Mouse (Mus musculus) bone marrow macrophage, adult 2 months (primary cell): ENCODE results near the gene Rassf4. TPM values are rescaled to one million over a fixed set of nuclear protein-coding genes. Genes with fewer than 3 reads are reported as not detected.

Experiments used
- H3K27ac ChIP-seq: 2 replicates; pipeline ENCODE4 v1.5.1; 2012; ENCODE audit warnings: low read depth, low read length; ENCODE audit not compliant: insufficient read depth
- H3K4me1 ChIP-seq: 2 replicates; pipeline ENCODE4 v1.6.1; 2012; ENCODE audit warnings: low read length; ENCODE audit not compliant: control insufficient read depth, insufficient read depth
- H3K4me3 ChIP-seq: 2 replicates; pipeline ENCODE4 v1.5.1; 2012; ENCODE audit warnings: mild to moderate bottlenecking, low read length, moderate library complexity; ENCODE audit not compliant: insufficient read depth
- CTCF ChIP-seq: IDR thresholded peaks from 2 replicates; pipeline ENCODE4 v1.5.1; 2012; ENCODE audit warnings: low read depth, mild to moderate bottlenecking, low read length, moderate library complexity
- POLR2A ChIP-seq: IDR thresholded peaks from 2 replicates; pipeline ENCODE4 v1.6.1; 2012; ENCODE audit warnings: mild to moderate bottlenecking, low read depth, low read length, borderline replicate concordance
- polyA plus RNA-seq: library from polyadenylated mRNA; stranded (reverse); fragments of >200 nt; gene quantifications from 2 replicates; pipeline ENCODE4 v1.2.4, GENCODE M21; 2012; ENCODE audit not compliant: missing spikeins, insufficient read depth, insufficient read length

The Rassf4 gene
- polyA plus RNA-seq, 1 experiment: 401 TPM

DNA sequence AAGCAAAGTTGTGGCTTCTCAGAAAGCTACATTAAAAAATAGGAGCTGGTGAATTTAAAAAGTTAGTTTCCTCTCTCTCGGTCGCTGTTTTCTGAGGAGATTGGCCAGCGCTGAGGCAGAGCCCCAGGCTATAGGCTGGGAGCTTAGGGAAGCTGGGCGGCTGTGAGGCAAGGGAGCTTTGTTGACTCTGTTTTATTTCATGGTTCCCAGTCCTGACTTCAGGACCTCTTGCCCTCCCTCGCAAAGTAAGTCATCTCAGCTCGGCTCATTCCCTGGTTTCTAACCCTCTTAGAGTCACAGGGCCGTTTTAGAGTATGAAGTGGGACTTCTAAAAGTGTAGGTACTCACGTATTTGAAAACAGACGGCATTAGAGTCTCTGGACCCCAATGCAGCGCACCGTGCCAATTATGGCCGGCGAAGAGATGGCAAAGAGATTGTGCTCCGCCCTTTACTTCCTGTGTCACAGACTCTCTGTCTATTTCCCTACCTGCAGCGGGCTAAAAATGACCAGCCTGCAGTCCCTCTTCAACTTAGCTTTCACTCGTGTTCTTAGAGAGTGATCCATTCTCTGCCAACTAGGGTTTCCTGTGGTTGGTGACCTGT lies 633 bp upstream of the Rassf4 start:
- TF ChIP-seq CTCF (no peak), POLR2A (no peak)
- Histone ChIP-seq H3K4me1 (peaks cover 49% of the 10 kb centered on the region), H3K27ac (peak overlapping the region; percentile 86), H3K4me3 (peak overlapping the region; percentile 81)

DNA sequence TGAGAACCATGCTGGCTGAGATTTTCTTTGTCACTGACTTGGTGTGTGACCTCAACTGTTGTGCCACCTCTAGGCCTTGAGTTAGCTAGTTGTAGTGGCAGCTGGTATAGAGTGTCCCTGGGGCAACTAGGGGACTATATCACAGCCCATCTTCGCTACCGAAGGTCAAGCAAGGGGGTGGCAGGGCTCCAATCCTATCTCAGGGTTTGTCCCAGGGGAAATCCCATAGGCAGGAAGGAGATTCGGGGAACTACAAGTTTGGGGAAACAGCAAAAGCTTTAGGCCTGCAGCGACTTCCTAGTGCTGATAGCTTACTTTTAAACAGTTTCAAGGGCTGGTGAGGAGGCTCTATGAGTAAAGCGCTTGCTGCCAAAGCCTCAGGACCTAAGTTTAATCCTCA lies 1.4 kb downstream of the Rassf4 start:
- TF ChIP-seq POLR2A: no peak
- TF ChIP-seq CTCF: no peak
- peak overlapping the region; percentile 81 for H3K4me3 ChIP-seq
- H3K4me1 ChIP-seq: peaks cover 45% of the 10 kb centered on the region
- H3K27ac ChIP-seq: peak overlapping the region; percentile 96

DNA sequence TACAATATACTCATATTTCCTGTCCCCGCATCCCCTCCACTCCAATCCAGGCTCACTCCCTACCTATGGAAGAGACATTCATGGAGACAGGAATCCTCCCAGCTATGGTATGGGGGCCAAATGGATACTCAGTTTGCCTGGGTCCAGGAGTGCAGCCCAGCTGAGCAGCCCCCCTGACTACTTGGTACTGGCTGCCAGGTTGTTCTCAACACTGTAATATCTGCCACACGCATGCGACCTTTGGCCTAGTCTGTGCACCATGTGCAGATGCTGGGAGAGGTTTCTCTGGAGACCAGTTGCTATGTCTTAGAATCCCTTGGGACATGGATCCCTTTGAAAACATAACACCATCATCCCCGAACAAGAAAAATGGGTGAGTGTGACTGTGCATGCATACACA lies 2.0 kb downstream of the Rassf4 start:
- H3K27ac ChIP-seq: peak overlapping the region; percentile 96
- peaks cover 46% of the 10 kb centered on the region for H3K4me1 ChIP-seq
- H3K4me3 ChIP-seq: peak overlapping the region; percentile 81
- TF ChIP-seq POLR2A (no peak), CTCF (no peak)

DNA sequence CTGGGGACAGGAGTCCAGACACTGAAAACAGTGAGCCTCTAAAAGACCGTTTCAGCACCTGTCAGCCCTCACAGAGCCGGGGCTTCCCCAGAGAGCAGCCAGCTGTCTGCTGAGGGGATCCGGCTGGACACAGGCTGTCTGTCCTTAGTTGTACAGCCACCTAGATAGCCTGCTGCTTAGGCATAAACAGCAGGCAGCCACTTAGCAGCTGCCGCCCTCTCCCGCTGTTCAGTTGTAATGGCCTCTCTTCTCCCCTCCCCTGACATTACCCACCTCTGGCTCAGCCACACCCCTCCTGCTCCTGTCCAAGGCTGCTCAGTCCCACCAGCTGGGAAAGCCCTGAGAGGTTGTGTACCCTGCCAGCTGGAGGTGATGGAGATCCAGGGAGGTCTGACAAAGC lies 2.7 kb downstream of the Rassf4 start:
- Histone ChIP-seq H3K4me3 (peak overlapping the region; percentile 81), H3K4me1 (peaks cover 43% of the 10 kb centered on the region), H3K27ac (peak overlapping the region; percentile 96)
- TF ChIP-seq POLR2A: no peak
- TF ChIP-seq CTCF: no peak

DNA sequence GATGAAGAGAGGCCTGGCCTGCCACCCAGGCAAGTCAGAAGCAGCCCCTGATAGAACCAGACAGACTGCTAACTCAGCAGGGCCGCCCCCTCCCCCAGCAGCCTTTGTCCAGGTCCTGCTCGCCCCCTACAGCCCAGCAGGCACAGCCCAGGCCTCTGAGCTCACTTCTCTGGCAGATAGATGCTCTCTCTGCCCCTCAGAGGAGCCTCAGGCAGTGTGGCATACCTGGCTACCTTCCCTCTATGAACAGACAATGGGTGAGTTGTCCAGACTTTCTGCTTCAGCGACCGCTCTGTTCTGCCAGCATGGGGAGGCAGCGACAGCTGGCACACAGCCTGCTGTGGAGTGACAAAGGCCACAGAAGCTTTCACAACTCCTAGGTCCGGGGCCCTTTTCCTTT lies 3.6 kb downstream of the Rassf4 start:
- H3K27ac ChIP-seq: peak overlapping the region; percentile 96
- peaks cover 46% of the 10 kb centered on the region for H3K4me1 ChIP-seq
- peak overlapping the region; percentile 81 for H3K4me3 ChIP-seq
- TF ChIP-seq CTCF: no peak
- TF ChIP-seq POLR2A: no peak

DNA sequence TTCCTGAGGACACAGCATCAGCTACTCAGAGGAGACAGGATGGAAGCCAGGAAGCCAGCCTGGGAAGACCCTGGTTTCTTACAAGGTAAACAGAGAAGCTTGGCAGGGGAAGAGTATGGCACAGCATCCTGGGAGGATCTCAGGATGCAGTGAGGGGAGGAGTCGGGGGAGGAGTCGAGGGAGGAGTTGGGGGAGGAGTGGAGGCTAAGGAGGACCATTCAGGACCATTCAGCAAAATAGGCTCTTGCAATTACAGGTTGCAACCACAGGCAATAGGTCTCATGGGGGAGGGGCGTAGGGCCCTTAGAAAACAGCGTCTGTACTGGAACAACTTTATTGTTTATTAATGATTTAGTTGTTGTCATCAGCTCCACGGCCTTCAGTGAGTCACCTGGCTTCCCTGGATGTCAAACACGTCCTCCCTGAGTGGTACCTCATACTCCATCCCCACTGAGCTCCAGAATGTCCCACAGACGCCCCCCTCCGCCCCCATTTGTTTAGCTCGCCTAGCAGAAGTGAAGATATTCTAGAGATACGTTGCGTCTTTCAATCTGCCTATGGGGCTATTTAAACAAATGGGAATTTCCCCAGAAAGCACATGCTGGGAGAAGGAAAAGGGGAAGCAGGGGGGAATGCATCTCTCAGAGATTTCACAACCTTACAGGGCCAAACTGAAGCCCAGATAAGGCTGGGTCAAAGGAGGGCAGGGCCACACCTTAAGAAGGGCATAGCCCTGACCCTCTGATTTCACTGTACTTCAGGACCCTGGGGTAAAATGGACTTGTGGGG lies 4.9 kb downstream of the Rassf4 start:
- H3K27ac ChIP-seq: peak overlapping the region; percentile 96

DNA sequence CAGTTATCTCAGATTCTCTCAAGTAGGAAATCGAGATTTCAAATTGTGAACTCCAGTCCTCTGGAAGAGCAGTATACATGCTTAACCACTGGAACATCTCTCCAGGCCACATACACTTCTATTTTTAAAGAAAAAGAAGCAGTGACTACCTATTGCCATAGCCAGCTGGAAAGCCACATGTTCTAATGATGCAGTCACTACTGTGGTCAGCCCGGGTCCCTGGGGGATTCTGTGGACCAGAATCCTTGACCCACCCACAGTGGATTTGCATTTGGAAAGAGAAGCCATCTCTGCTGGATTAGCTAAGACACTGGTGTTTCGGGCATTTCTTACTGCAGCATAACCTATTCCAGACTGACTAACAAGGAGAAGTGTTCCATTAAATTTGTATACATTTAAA lies 6.4 kb downstream of the Rassf4 start:
- no peak for TF ChIP-seq POLR2A
- TF ChIP-seq CTCF: no peak
- Histone ChIP-seq H3K4me1 (peaks cover 61% of the 10 kb centered on the region), H3K4me3 (no peak overlapping the region), H3K27ac (peak overlapping the region; percentile 94)

More for the DNA sequence above, 4.9 kb downstream of the Rassf4 start:
- 0 out of 2 replicates have a peak, but pooled peaks have one; percentile 35 for TF ChIP-seq POLR2A
- no peak for TF ChIP-seq CTCF
- H3K4me1 ChIP-seq: peaks cover 47% of the 10 kb centered on the region
- peak overlapping the region; percentile 81 for H3K4me3 ChIP-seq

DNA sequence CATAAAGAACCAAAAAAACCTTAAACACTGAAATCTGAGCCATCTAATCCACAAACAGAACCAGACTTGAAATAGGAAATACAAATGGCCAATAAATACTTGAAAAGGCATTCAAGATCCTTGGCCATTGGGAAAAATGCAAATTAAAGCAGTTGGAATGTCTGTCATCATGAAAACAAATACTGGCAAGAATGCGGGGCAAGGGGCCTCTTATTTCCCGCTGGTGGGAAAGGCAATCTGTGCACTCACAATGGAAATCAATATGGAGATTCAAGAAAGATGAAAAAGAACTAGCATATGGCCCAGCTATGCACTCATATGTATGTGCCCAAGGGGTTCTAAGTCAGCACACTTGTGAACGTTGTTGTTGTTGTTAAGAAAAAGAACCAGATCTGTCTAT lies 6.9 kb downstream of the Rassf4 start:
- TF ChIP-seq POLR2A (no peak), CTCF (no peak)
- H3K27ac ChIP-seq: peak overlapping the region; percentile 94
- H3K4me1 ChIP-seq: peaks cover 64% of the 10 kb centered on the region
- H3K4me3 ChIP-seq: no peak overlapping the region

DNA sequence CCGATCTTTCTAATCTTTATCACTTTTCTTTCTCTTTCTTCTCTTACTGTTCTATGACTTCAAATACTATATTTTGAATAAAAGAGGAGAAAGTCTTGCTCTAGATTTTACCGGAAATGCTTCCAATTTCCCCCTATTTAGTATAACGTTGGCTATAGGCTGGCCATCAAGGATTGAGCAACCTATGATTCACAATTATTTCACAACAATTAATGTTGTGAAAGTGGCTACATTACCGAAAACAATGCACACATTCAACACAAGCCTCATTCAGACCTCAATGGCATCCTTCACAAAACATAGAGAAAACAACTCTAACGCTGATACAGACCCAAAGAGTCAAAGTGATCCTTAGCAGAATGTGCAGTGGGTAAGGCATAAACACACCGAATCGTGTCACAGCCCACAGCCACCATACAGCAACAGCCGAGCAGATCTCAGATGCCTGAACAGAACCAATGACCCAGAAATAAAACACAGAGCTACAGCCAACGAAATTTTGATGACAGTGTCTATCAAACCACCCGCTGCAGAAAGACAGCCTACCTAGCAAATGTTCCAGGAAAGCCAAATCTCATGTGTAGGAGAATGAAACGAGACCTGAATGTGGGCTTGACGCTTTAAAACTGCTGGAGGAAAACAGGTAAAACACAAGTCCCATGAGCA lies 7.5 kb downstream of the Rassf4 start:
- Histone ChIP-seq H3K27ac (peak overlapping the region; percentile 94), H3K4me3 (peak overlapping the region; percentile 43), H3K4me1 (peaks cover 64% of the 10 kb centered on the region)
- TF ChIP-seq POLR2A: no peak
- TF ChIP-seq CTCF: no peak

DNA sequence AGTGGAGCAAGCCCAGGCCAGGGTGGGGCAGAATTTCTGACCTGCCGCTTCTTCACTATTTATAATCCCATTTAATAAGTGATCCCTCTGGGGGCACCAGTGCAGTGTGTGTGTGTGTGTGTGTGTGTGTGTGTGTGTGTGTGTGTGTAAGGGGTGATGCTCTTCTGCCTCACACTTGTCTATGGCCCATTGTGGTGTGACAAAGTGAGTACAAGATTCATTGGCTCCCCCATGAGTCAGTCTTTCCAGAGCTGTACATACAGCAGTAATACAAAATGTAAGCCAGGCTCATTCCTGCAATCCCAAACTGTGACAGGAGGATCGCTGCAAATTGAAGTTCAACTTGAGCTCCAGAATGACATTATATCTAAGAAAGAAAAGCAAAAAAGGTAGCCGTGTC lies 8.9 kb downstream of the Rassf4 start:
- Histone ChIP-seq H3K4me1 (peaks cover 60% of the 10 kb centered on the region), H3K4me3 (peak overlapping the region; percentile 22), H3K27ac (peak overlapping the region; percentile 94)
- TF ChIP-seq POLR2A (no peak), CTCF (no peak)
